ENCODE assay signal across 1 mouse cellular context in genomic region chr19:7267781-7268721, GRCm38 (mm10).
TF ChIP-seq lines count a peak whose summit lies in the region.

No protein-coding gene starts in this region.

TF ChIP-seq in CH12.LX, 34 proteins besides CTCF, POLR2A, EP300 and RAD21 (continued from another document):
- TF ChIP-seq IRF4 (IDR thresholded peaks at IDR 0.05; ENCODE audit: low read depth, low read length) (peak; percentile 18; the same call in 1 of the 2 replicates), CHD2 (IDR thresholded peaks at IDR 0.05; ENCODE audit: low read length) (peak; percentile 67; the same call in 1 of the 2 replicates), MAZ (IDR thresholded peaks at IDR 0.05; ENCODE audit: low read depth, low read length) (0 out of 2 replicates have a peak, but pooled peaks have one; percentile 47), ELF1 (IDR thresholded peaks at IDR 0.05; ENCODE audit: low read depth, low read length) (peak; percentile 42), UBTF (IDR thresholded peaks at IDR 0.05; ENCODE audit: low read depth, low read length) (peak; percentile 75), ZC3H11A (IDR thresholded peaks at IDR 0.05; ENCODE audit: low read depth, low read length) (no peak), SIN3A (IDR thresholded peaks at IDR 0.05; ENCODE audit: low read length) (no peak; the same call in 1 of the 2 replicates), ZMIZ1 (IDR thresholded peaks at IDR 0.05; ENCODE audit: low read depth, low read length) (peak; percentile 40; the same call in 1 of the 2 replicates)
TF ChIP-seq in CH12.LX: peak in this region for 10.
